ENCODE assay signal across 9 mouse cellular contexts in genomic region chr3:97933251-97933650, GRCm38 (mm10). TPM values are rescaled to one million over a fixed set of nuclear protein-coding genes. Genes with fewer than 3 reads are reported as not detected.
DNase-seq lines count a peak whose midpoint lies in the region; ATAC-seq lines count a peak whose summit lies in the region.
"Had no signal": no experiment of that assay in that cellular context is flagged by ENCODE, and none has a peak within 500 bp of the region (broad histone marks: within the 10 kb centered on the region; RNA-seq: fewer than 3 reads in every experiment).

No protein-coding gene starts in this region.

- H3K4me1 ChIP-seq in forebrain, embryonic 10.5 days = peaks cover 63% of the 10 kb centered on the region
- peaks cover 35% of the 10 kb centered on the region for H3K4me1 ChIP-seq in forebrain, embryonic 12.5 days

- H3K4me3 ChIP-seq in forebrain, embryonic 10.5 days = no peak overlapping the region
- H3K4me3 ChIP-seq in forebrain, embryonic 12.5 days (replicated peaks) = no peak overlapping the region

- no peak overlapping the region for H3K4me2 ChIP-seq in forebrain, embryonic 12.5 days

- ATAC-seq in forebrain, embryonic 12.5 days (ENCODE audit: low FRiP score) = no peak
- ATAC-seq in granulocyte monocyte progenitor cell, adult 5-6 weeks (replicated peaks; ENCODE audit: poor library complexity, severe bottlenecking) = peak; percentile 40
- ATAC-seq in megakaryocyte progenitor cell, adult 5-6 weeks (replicated peaks; ENCODE audit: poor library complexity) = peak; percentile 24
- no peak for ATAC-seq in erythroid progenitor cell, adult 5-6 weeks (replicated peaks; ENCODE audit: low FRiP score, poor library complexity, severe bottlenecking)

- no peaks in the 10 kb centered on the region for H3K36me3 ChIP-seq in forebrain, embryonic 10.5 days (replicated peaks)
- no peaks in the 10 kb centered on the region for H3K36me3 ChIP-seq in forebrain, embryonic 12.5 days (replicated peaks)

- peak overlapping the region; percentile 56 for H3K27ac ChIP-seq in forebrain, embryonic 10.5 days
- no peak overlapping the region for H3K27ac ChIP-seq in forebrain, embryonic 12.5 days

- 22% methylated on average over 6 of the region's 6 CpGs for WGBS in forebrain, embryonic 10.5 days
- WGBS in forebrain, embryonic 12.5 days = 31% methylated on average over 6 of the region's 6 CpGs

- H3K9me3 ChIP-seq in forebrain, embryonic 10.5 days = no peaks in the 10 kb centered on the region
- no peaks in the 10 kb centered on the region for H3K9me3 ChIP-seq in forebrain, embryonic 12.5 days

- peaks cover 25% of the 10 kb centered on the region for H3K27me3 ChIP-seq in forebrain, embryonic 10.5 days (ENCODE audit: poor library complexity, severe bottlenecking)
- H3K27me3 ChIP-seq in forebrain, embryonic 12.5 days = peaks cover 17% of the 10 kb centered on the region

- H3K9ac ChIP-seq in forebrain, embryonic 12.5 days = no peak overlapping the region

- DNase-seq in forebrain, embryonic 10.5 days (ENCODE audit: extremely low spot score, low spot score) = no peak
- DNase-seq in 416B (ENCODE audit: low read depth) = peak; percentile 58
- no peak for DNase-seq in right cerebral cortex, postnatal 25 days
- DNase-seq in urinary bladder, adult 2 months (ENCODE audit: low spot score) = no peak
- DNase-seq: cerebellum, adult 11-12 months had no signal

RNA-seq across cellular contexts. Expression of gene Sec22b, which starts 32.3 kb away (rescaled TPM):
- 114 TPM in 2 replicates for polyA plus RNA-seq in forebrain, embryonic 10.5 days (2016; fragmentation: Nextera tagmentation; extraction: Ambion mirVana)
- polyA plus RNA-seq in forebrain, embryonic 12.5 days (2016; fragmentation: Nextera tagmentation; extraction: Ambion mirVana) = 104 and 107 TPM in 2 replicates
- 71.1 and 89.5 TPM in 2 replicates for total RNA-seq in granulocyte monocyte progenitor cell, adult 5-6 weeks (2014; fragmentation: Nextera tagmentation)
- 83.2 and 100 TPM in 2 replicates for total RNA-seq in granulocyte monocyte progenitor cell, adult 5-6 weeks (2017)
- total RNA-seq in megakaryocyte progenitor cell, adult 5-6 weeks (2015) = 108 and 136 TPM in 2 replicates
- total RNA-seq in megakaryocyte progenitor cell, adult 5-6 weeks (2017) = 71.6 and 83.0 TPM in 2 replicates
- 75.0 and 84.5 TPM in 2 replicates for polyA plus RNA-seq in urinary bladder, adult 2 months (2012; rRNA removed)
- 23.5 and 38.2 TPM in 2 replicates for total RNA-seq in erythroid progenitor cell, adult 5-6 weeks (2015; ENCODE audit: low replicate concordance)
- total RNA-seq in erythroid progenitor cell, adult 5-6 weeks (2017; ENCODE audit: low replicate concordance) = 8.7 and 31.7 TPM in 2 replicates

RNA-seq across cellular contexts. Expression of gene Pde4dip, which starts 44.7 kb away (rescaled TPM):
- polyA plus RNA-seq in forebrain, embryonic 10.5 days (2016; fragmentation: Nextera tagmentation; extraction: Ambion mirVana) = 18.5 and 18.7 TPM in 2 replicates
- polyA plus RNA-seq in forebrain, embryonic 12.5 days (2016; fragmentation: Nextera tagmentation; extraction: Ambion mirVana) = 35.7 and 39.3 TPM in 2 replicates
- 5.0 and 8.1 TPM in 2 replicates for total RNA-seq in granulocyte monocyte progenitor cell, adult 5-6 weeks (2014; fragmentation: Nextera tagmentation)
- 7.5 and 9.7 TPM in 2 replicates for total RNA-seq in granulocyte monocyte progenitor cell, adult 5-6 weeks (2017)
- 4.7 and 4.8 TPM in 2 replicates for total RNA-seq in megakaryocyte progenitor cell, adult 5-6 weeks (2015)
- total RNA-seq in megakaryocyte progenitor cell, adult 5-6 weeks (2017) = 6.7 and 7.8 TPM in 2 replicates
- polyA plus RNA-seq in urinary bladder, adult 2 months (2012; rRNA removed) = 31.3 and 41.1 TPM in 2 replicates
- total RNA-seq in erythroid progenitor cell, adult 5-6 weeks (2015; ENCODE audit: low replicate concordance) = 1.3 and 1.8 TPM in 2 replicates
- 1.8 and 2.3 TPM in 2 replicates for total RNA-seq in erythroid progenitor cell, adult 5-6 weeks (2017; ENCODE audit: low replicate concordance)

Comparison
In these comparisons a context has a peak if more than half of its experiments do, and no peak if none do; other contexts are left out.
1. ATAC-seq: peak in granulocyte monocyte progenitor cell, adult 5-6 weeks (single experiment) and megakaryocyte progenitor cell, adult 5-6 weeks (single experiment); none in forebrain, embryonic 12.5 days (single experiment) and erythroid progenitor cell, adult 5-6 weeks (single experiment).